10 mouse cellular contexts compared by ENCODE assay signal in genomic region chr16:94995542-94996131, GRCm38 (mm10). TPM values are rescaled to one million over a fixed set of nuclear protein-coding genes. Genes with fewer than 3 reads are reported as not detected.
A peak's percentile ranks its signal among the peaks of the same experiment; 100 is the strongest.
DNase-seq lines count a peak whose midpoint lies in the region; TF ChIP-seq lines count a peak whose summit lies in the region.
"Had no signal": no experiment of that assay in that cellular context is flagged by ENCODE, and none has a peak within 500 bp of the region (broad histone marks: within the 10 kb centered on the region; RNA-seq: fewer than 3 reads in every experiment).

No protein-coding gene starts in this region.

- no peak for TF ChIP-seq POLR2A in olfactory bulb, adult 2 months (IDR thresholded peaks at IDR 0.05; ENCODE audit: insufficient read depth, low read depth, low read length)

- TF ChIP-seq CTCF in olfactory bulb, adult 2 months (IDR thresholded peaks at IDR 0.05; ENCODE audit: insufficient read depth, low read depth, low read length), result no peak

- H3K4me3 ChIP-seq in olfactory bulb, adult 2 months (ENCODE audit: insufficient read depth, low read depth, low read length), result peak overlapping the region; percentile 56

- 0 out of 2 replicates have a peak overlapping the region, but pooled peaks have one; percentile 30 for H3K27ac ChIP-seq in olfactory bulb, adult 2 months (ENCODE audit: insufficient read depth, low read depth, low read length)
- H3K27ac ChIP-seq: liver, embryonic 14.5 days had no signal

- 13% methylated on average over 13 of the region's 13 CpGs for WGBS in olfactory bulb, adult 2 months

- peaks cover 6% of the 10 kb centered on the region; the same call in 1 of the 2 replicates for H3K4me1 ChIP-seq in olfactory bulb, adult 2 months (ENCODE audit: control insufficient read depth, insufficient read depth, low read length)

- intact Hi-C loops in heart, postnatal 10 days (cut with DNase I), result loop anchor here (2.0 to 5.0 kb wide), 2 partner anchors 179 to 208 kb away; no protein-coding TSS in a partner anchor
- intact Hi-C loops in left cerebral cortex, postnatal 4 days (cut with DNase I), result loop anchor here (5.0 to 10.0 kb wide), 3 partner anchors 181 to 347 kb away; no protein-coding TSS in a partner anchor

- DNase-seq in adrenal gland, adult 2 months, result peak; percentile 10
- no peak for DNase-seq in adrenal gland, adult 8-10 months
- DNase-seq in 416B (ENCODE audit: low read depth) (peak; percentile 43), MN1 (ENCODE audit: low spot score) (no peak)
- peak; percentile 57 for DNase-seq in cerebellum, adult 9-11 months
- peak; percentile 60 to 71 for DNase-seq in heart, postnatal 10 days
- DNase-seq in left cerebral cortex, postnatal 4 days, result peak; percentile 50

RNA-seq across cellular contexts. Expression of gene Kcnj6, which starts 1.9 kb away (rescaled TPM):
- 1 to 10 TPM in 1 of 2 experiments, under 1 TPM in 1; 0.92 to 1.1 TPM for total RNA-seq in adrenal gland, adult 2 months (2021)
- 0.20 TPM in 1 of 2 replicates, not detected in the other for polyA plus RNA-seq in adrenal gland, adult 2 months (2012; rRNA removed)
- 1 to 10 TPM; 1.3 to 2.8 (median 1.9) TPM for total RNA-seq in adrenal gland, adult 8-10 months (2022)
- not detected for total RNA-seq in heart, postnatal 10 days (2021)
- total RNA-seq in left cerebral cortex, postnatal 4 days (2021), result 10 to 100 TPM; 31.4 to 34.2 TPM
- polyA plus RNA-seq in olfactory bulb, adult 2 months (2012; ENCODE audit: insufficient read depth, insufficient read length, low replicate concordance, missing spikeins), result not detected in 2 replicates
- polyA plus RNA-seq: C2C12; liver, embryonic 14.5 days had no signal

Comparison
In these comparisons a context has a peak if more than half of its experiments do, and no peak if none do; other contexts are left out.
1. DNase-seq: peak in adrenal gland, adult 2 months (single experiment), 416B (single experiment), cerebellum, adult 9-11 months (single experiment), heart, postnatal 10 days (2 of 2) and left cerebral cortex, postnatal 4 days (single experiment); none in adrenal gland, adult 8-10 months (single experiment) and MN1 (single experiment).
2. RNA of gene Kcnj6, which starts 1.9 kb away (total RNA-seq): 31.4 to 34.2 TPM in left cerebral cortex, postnatal 4 days; 1.3 to 2.8 TPM in adrenal gland, adult 8-10 months, 0.92 to 1.1 TPM in adrenal gland, adult 2 months and not detected in heart, postnatal 10 days; every median in the first group is over 4 times any median in the second.